Mouse (Mus musculus) heart, postnatal 14 days (tissue): ENCODE data around the gene Rsl24d1. TPM values are rescaled to one million over a fixed set of nuclear protein-coding genes. Genes with fewer than 3 reads are reported as not detected.

Source experiments
- total RNA-seq, 2 experiments: library from RNA; stranded (reverse); gene quantifications; 2 replicates each; pipeline ENCODE4 v1.2.3; 2021

Rsl24d1 gene
- total RNA-seq, 2 experiments from 2014 or later, result 48.5 to 56.0 TPM

Other genes starting within 250 kb of the Rsl24d1 start
- gene Pygo1, start 187.8 kb upstream of the Rsl24d1 start, total RNA-seq, result 1 to 10 TPM; 8.1 to 9.1 TPM
- under 1 TPM; 0.17 to 0.72 TPM for gene Dyx1c1, start 154.6 kb upstream of the Rsl24d1 start, total RNA-seq
- under 1 TPM; 0.14 to 0.29 TPM for gene Gm44503, start 154.6 kb upstream of the Rsl24d1 start, total RNA-seq
- 1 to 10 TPM; 3.7 to 5.0 TPM for gene Ccpg1os, start 128.0 kb upstream of the Rsl24d1 start, total RNA-seq
- 10 to 100 TPM; 61.8 to 71.3 TPM for gene Ccpg1, start 128.0 kb upstream of the Rsl24d1 start, total RNA-seq
- gene Pigb, start 73.0 kb upstream of the Rsl24d1 start, total RNA-seq, result 1 to 10 TPM; 2.6 to 2.8 TPM
- 1 to 10 TPM; 5.6 to 6.7 TPM for gene Rab27a, start 68.6 kb upstream of the Rsl24d1 start, total RNA-seq
- gene Khdc3, start 11.6 kb upstream of the Rsl24d1 start, total RNA-seq, result under 1 TPM; 0.17 to 0.22 TPM
- not detected for gene Gm20509, start 11.0 kb upstream of the Rsl24d1 start, total RNA-seq